Mouse (Mus musculus) Muller cell, postnatal 12 days (primary cell): Measurements from ENCODE around the gene Syn3.

ENCODE experiments used
- DNase-seq: peaks from one replicate; pipeline ENCODE4 v3.0.0-alpha.2; 2015; ENCODE audit errors: inconsistent ontology term

The Syn3 gene

GRCm38 (mm10) chr10:86313448-86313847, 185.2 kb downstream of the Syn3 start:
- no peak for DNase-seq

DNA sequence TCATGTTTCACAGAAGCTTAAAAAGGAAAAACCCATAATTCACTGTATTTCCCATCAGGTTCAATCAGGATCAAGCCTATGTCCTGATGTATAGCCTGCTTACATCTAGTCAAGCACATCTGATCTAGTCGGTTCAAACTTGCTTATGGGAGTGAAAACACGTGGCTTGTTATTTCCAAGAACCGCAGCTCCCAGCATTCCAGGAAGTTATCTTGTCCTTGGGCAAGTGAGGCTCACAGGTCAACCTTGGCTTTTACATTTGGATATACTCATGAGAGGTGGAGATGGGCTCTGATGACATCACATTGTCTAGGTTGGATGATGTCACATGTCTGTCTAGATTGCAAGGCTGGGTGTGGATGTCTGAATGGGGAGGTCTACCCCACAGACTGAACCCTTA, 185.7 kb downstream of the Syn3 start:
- DNase-seq: no peak

GRCm38 (mm10) chr10:86310527-86310926, 188.2 kb downstream of the Syn3 start:
- DNase-seq: peak; percentile 62

DNA sequence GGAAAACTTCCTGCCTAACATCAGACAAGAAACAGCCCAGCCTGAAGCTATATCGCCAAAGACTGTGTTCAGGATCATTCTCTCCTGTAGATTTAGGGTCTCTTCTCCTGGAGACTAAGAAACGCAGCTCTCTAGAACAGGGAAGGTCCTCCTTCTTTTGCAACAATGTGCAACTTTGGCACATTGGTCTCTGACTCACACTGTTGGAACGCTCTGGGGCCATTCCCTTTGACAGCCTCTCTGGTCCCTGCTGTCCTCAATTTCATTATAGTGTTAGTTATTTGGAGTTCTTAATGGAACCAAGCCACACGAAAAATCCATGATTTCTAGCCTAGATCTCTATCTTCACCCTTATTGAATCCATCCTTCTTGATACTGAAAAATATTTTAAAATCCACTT, 191.5 kb downstream of the Syn3 start:
- peak; percentile 60 for DNase-seq

- peak; percentile 58 for DNase-seq
Measured at GRCm38 (mm10) chr10:86304583-86304982, 194.1 kb downstream of the Syn3 start.

DNA sequence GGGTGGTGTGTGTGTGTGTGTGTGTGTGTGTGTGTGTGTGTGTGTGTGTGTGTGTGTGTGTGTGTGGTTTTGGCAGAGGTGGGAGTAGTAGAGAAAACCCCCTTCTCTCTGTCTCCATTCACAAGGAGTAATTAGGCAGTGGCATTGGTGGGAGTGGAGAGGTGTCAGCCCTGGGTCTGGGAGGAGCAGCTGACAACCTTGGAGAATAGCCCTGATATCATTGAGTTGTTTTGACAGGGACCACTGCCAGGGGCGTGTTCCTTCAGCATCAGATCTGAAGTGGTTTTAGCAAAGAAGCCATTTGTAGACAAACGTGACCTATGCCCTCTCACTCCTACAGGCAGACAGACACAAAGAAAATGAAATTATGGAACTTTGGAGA, 195.2 kb downstream of the Syn3 start:
- DNase-seq: no peak

DNA sequence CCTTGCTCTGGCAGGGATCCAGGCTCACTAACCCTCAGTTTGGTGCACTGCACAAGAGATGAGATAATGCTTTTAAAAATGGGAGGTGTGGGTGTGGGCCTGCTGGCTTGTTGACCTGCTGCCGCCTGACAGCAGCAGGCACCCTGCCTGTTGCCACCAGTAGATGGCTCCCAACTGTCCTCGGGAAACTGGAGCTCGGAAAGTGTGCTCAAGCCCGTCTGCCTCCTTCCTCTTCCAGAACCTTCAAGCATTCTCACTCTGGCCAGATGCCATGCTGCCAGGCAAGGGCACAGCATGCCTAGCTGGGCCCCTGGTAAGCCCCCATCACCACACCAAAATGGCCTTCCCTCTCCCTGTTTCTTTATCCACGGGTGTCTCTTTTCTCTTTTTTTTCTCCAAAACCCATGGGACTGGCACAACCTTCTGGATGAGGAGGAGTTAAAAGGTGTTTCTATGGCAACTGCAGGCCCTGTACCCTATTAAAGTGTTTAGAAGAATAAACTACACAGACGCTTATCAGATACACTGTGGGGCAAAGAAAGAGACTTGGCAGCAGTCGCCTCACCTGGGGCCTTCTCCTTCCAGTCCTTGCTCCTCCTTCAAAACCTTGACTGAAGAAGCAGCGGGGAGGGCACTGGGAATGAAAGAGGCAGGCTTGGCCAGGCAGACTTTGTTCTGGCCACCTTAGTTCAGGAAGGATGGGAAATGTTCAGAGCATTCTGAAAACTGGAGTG, 195.8 kb downstream of the Syn3 start:
- DNase-seq: peak; percentile 80

GRCm38 (mm10) chr10:86302318-86302648, 196.4 kb downstream of the Syn3 start:
- DNase-seq: no peak

GRCm38 (mm10) chr10:86301593-86302317, 196.9 kb downstream of the Syn3 start:
- no peak for DNase-seq

DNA sequence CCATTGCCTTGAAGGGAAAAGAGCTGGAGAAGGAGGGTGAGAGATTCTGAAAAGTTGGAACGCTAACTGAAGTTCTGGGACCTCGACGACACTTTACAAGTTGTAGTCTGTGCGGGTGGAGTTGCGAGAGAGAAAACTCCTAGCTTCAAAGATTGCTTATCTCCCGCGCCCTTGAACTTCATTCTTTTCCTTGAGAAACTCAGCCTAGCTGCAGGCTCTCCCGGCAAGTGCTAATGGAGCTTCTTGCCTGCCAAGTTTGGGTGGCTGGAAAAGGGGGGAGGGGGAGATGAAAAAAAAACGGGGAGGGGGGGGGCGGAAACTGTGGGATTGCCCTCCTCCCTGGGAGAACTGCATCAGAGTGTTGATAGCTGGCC, 197.6 kb downstream of the Syn3 start:
- no peak for DNase-seq

DNA sequence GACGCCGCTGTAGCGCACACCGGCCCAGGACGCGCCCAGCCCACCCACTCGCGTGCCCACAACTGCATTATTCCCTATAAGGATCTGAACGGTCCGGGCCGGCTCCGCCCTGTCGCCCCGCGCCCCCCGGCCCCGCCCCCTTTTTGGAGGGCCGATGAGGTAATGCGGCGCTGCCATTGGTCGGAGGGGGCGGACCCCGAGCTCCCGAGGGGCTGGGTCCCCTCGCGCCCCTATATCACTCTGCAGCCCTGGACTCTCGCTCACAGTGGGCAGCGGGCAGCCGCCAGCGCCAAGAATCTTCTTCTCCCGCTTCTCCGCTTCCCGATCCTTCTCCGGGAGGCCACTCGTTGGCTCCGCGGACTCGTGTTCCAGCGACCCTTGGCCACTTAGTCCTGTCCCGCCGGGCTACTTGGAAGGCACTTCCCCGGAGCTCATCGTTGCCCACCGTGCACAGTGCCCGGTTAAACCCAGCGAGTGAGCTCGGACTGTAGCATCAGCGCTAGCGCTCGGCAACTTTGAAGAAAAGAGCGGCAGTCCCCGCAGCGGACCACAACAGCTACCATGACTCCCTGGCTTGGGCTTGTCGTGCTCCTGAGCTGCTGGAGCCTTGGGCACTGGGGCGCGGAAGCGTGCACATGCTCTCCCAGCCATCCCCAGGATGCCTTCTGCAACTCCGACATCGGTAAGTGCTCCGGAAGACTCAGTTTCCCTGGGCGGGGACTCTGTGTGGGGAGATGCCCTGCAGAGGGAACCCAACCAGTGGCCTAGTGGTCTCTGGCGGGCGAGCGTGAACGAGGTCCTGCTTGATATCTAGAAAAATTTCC, 198.2 kb downstream of the Syn3 start, which contains the start of gene Timp3:
Gene Timp3, plus strand, starts transcription at position 80 of the 824 bp plus-strand sequence.
- peak; percentile 96 for DNase-seq

DNA sequence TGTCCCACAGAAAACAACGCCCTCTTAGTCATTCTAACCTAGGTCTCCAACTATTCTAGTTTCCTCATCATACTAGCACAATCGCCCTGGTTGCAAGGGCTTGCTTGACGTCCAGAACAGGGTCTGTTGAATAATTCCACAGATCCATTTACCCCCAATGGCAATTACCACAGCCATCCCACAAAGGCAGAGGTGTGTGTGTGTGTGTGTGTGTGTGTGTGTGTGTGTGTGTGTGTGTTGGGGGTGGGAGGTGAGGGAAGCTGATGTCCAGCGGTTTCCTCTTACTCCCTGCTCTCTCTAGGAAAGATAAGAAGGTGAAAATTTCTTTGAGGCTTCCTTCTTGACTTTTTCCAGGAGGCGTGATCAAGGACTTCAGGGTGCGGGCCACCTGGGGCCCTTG, 198.9 kb downstream of the Syn3 start:
- no peak for DNase-seq

- no peak for DNase-seq
Measured at GRCm38 (mm10) chr10:86298326-86298725, 200.4 kb downstream of the Syn3 start.

- DNase-seq: no peak
Measured at GRCm38 (mm10) chr10:86297307-86297706, 201.4 kb downstream of the Syn3 start.

DNA sequence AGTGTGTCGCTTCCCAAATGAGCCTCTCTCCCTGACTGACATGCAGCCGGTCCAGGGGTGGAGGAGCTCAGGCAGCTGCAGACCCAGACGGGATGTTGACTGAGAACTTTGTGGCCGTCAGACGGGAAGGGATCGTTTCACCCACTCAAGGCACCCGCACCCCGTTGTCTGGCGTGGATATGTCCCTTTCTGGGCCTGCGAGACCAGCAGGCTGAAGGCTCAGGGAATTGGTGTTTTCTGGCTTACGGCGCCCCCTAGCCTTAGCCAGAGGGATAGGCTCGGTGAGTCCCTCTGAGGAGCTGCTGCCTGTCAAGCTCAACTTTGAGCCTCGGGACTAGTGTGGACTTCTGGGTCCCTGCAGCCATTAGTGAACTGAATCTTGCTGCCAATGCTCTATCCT, 202.6 kb downstream of the Syn3 start:
- peak; percentile 61 for DNase-seq

- no peak for DNase-seq
Measured at GRCm38 (mm10) chr10:86295454-86296098, 203.1 kb downstream of the Syn3 start.

- no peak for DNase-seq
Measured at GRCm38 (mm10) chr10:86294599-86295365, 203.9 kb downstream of the Syn3 start.

GRCm38 (mm10) chr10:86293880-86294279, 204.8 kb downstream of the Syn3 start:
- no peak for DNase-seq

DNA sequence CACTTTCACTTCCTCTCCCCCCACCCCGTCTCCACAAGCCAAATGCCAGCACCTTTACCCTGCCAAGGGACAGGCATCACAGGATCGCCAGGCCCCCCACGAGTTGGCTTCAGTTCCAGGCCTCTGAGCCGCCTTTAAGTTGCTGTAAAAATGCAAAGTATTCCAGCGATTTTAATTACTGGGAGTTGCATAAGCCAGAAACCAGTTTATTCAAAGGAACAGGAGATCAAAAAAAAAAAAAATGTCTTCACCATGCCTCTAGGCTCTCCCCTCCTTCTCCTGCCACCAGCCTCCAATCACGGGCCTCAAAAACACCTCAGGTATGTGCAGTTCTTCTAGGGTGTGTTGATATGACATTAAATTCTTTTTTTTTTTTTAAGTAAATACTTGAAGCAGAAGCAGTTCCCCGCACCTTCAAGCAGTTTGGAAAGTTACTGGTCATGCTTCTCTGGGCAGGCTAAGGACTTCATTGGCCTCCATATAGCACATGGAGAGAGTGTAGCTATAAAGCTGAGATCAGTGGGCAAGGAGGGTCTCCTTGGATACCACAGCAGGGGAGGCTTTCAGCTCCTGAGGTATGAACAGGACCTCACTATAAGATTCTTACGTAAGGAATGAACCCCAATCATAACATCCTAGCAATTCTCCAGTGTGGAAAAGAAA, 208.5 kb downstream of the Syn3 start:
- DNase-seq: peak; percentile 92

- DNase-seq: no peak
Measured at GRCm38 (mm10) chr10:86286508-86286907, 212.2 kb downstream of the Syn3 start.

- DNase-seq: no peak
Measured at GRCm38 (mm10) chr10:86281238-86281637, 217.5 kb downstream of the Syn3 start.
